Mouse (Mus musculus) monocyte, adult 5-6 weeks (primary cell): Measurements from ENCODE around the gene Egf. TPM values are rescaled to one million over a fixed set of nuclear protein-coding genes. Genes with fewer than 3 reads are reported as not detected.
A peak's percentile ranks its signal among the peaks of the same experiment; 100 is the strongest.

Source experiments
- ATAC-seq: fragments of 153-309, 156-312 bp; replicated peaks from 2 replicates; pipeline ENCODE4 v1.8.0; 2017; ENCODE audit warnings: mild to moderate bottlenecking; ENCODE audit not compliant: low TSS enrichment, insufficient number of reproducible peaks, severe bottlenecking, poor library complexity, low FRiP score
- total RNA-seq: library from RNA; stranded (forward); fragments of 200-1000, 200-491, 200-594 nt; gene quantifications from 3 replicates; pipeline ENCODE4 v1.2.3, GENCODE M21; 2017

Egf gene
- total RNA-seq, 1 experiment from 2014 or later = 1.4 TPM

DNA sequence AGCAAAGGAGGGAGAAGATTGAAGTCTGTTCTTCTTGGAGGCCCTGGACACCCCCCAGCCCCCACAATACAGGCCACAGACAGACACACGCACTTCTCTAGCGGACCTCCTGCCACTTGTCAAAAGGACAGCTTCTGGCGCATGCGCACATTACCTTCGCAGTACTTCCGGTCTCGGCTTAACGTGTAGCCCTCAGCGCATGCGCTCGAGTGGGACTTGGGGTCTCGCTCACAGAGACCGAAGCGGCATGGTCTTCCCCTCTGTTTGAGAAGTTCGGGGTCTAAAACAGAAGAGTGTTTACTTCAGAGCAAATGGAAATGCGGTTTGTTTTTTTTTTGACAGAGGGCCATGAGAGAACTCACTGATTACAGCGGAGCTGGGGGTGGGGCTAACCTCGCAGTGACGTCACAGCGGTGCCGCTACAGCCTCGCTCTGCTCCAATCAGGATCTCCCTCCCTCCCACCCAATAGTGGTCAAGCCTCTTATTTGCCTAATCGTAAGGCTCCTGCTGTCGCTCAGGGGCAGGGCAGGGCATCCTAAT, 30.1 kb downstream of the Egf start:
- peak; percentile 90 for ATAC-seq

DNA sequence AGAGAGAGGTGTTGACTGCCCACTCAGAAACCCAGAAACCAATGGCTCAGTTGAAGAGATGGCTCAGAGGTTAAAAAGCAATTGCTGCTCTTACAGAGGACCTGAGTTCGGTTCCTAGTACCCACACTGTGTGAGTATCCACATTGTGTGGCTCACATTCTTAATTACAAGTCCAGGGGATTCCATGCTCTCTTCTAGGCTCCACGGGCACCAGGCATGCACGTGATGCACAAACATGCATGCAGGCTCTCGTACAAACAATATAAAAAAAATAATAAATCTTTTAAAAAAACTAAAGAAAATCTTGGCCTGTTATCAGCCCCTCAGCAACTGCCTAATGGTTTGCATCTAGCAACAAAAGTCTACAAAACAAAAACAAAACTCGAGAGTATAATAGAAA, 30.6 kb downstream of the Egf start:
- ATAC-seq = no peak

DNA sequence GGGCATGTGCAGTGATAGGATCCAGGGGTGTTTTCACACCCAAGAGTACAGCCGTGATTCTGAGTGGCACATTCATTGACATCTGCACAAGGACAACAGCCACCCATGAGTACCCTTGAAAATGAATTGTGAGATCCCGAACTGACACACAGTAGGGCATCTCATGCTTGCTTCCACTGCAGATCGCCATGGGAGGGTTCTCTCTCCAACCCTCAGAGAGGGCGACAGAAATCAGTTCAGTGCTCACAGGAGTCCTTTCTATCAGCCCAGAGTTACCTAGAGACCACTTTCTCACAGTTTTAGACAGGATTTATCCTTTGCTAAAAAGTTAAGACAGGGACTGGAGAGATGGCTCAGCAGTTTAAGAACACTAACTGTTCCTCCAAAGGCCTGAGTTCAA, 31.8 kb downstream of the Egf start:
- no peak for ATAC-seq

DNA sequence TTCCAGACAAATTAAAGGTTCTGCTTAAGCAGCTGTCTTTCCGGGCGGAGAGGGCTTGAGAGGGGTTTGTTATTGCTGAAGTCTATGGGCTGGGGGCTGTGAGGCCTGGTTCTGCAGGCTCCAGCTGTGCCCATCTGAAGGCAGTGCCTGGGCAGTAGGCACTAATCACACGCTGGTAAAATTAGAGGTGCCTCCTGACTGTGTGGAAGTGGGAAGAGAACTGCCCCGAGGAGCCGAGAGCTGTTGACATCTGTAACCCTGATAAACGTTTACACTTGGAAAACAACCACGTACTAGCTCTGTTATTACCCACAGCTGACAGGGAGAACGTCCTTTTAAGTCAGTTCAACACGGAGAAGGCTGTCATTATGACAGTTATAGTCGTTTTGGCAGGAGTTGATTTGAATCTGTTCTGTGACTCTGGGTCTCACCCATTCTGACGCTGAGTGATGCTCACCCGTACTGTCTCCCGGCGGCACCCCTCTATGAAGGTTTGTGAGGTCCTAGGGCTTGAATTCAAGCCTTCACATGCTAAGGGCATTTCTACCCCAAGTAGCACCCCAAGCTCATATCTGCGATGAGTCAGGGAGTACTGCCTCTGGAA, 40.5 kb downstream of the Egf start:
- ATAC-seq = no peak

DNA sequence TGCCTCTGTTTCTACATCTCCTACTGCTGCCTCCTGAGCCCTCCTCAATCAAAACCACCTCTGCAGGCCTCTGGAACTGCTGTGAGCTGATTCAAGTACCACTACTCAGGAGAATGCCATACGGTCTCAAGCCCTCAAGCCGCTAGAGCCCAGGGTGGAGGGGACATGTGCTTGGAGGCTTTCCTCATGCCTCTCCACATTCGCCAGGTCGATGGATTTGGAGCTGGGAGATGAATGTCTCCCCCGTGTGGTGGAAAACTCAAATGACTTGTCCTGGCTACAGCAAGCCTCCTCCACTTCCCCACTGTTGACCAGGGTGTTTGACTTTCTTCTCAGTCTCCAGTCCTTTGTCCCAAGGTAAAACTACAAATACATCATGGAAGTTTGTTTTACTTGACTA, 47.0 kb downstream of the Egf start:
- no peak; the same call in 1 of the 2 replicates for ATAC-seq

DNA sequence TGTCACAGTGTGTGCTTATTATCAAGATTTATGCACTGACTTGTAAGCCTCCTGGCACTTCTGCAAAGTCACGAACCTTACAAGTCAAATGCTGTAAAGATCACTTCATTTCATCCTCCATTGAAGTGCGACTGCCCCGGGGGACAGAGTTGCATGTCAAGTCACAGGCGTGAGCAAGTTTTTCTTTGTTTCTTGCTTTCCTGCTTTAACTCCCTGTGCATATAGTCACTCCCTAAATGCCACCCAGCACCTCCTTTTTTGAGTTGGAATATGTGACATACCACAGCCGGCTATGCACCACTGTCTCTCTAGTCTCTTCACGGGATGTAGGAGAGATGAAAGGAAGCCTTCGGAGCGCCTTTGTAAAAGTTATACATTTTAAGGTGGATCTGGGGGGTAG, 56.2 kb downstream of the Egf start:
- ATAC-seq = no peak

DNA sequence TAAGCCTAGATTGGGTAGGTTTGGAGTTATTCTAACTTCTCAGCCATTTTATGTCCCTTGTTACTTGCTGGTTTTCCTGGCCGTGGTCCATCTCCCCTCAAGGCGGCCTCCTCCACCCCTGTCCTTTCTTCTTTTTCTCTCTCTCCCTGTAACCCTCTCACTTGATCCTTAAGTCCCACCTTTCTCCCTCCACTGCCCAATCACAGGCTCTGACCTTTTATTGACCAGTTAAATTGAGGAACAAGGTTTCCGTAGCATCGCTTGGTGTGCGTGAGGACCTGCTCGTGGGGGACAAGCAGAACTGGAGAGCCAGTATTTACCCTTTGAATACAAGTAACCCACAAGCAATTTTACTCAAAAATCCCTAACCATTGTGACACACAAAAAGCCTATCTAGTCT, 56.8 kb downstream of the Egf start:
- ATAC-seq = no peak

DNA sequence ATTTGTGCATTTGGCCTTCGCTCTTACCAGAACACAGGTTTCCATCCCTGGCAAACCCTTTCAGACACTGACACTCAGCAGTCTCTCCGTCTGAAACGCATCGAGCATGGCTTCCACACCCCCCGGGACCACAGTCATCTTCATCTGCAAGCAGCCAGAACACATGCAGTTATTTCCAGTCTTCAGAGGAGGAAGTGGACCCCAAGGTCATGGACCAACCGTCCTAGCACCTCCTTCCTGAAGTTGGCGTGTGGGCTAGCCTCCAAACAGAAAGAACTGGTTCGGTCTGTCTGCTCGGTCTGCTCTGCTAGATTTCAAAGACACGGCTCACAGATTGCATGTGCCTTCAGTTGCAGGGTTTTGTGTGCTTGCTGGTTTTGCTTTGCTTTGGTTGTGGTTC, 57.4 kb downstream of the Egf start:
- no peak; the same call in 1 of the 2 replicates for ATAC-seq

DNA sequence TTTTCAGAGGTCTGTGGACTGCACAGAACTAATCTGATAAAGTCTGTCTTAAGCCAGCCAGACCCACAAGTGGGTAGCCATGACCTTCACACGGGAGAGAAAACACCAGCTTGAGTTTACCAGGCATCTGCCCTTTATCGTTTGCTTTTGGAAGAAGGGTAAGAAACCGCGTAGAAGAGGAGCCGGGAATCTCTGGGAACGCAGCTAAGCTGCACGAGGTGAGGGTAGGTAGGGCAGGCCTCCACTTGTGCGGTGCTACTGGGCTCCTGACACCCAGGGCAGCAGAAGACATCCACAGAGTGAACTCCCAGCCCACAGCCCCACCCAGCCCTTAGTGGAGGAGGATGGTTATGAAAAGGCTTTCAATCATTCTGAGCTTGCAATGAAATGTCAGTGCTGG, 59.2 kb downstream of the Egf start:
- no peak for ATAC-seq

DNA sequence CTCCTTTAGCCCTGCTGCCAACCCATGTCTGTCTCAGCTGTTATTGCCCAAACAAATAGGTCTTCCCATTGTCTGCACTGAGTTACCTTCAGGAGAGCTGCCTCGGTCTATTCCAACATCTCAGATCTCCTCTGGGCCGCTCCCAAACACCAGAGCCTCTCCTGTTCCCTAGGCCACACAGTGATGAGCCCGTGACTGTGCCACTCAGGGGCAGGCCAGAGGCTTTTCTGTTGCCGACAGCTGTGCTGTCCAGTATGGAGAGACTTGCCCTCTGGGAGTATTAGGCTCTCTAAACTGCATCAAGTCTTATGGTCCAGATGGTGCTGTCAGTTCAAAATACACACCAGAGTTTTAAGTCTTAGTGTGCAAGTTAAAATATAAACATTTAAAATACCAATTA, 61.5 kb downstream of the Egf start:
- no peak for ATAC-seq

DNA sequence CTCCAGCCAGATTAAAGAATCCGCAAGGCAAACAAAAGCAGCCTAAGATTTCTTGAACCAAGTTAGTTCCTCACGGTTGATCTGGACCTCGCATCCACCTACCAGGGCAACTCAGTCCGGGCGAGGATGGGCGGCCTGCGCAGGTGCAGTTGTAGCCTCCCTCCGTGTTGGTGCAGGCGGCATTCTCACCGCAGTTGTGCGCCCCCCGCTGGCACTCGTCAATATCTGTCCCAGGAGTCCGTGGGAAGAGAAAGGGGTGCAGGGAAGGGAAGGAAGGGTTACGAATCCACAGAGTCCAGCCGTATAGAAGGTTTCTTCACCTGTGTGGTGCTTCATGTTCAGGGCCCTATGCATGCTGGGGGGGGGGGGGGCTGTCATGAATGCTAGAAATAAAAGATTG, 62.3 kb downstream of the Egf start:
- ATAC-seq = no peak

DNA sequence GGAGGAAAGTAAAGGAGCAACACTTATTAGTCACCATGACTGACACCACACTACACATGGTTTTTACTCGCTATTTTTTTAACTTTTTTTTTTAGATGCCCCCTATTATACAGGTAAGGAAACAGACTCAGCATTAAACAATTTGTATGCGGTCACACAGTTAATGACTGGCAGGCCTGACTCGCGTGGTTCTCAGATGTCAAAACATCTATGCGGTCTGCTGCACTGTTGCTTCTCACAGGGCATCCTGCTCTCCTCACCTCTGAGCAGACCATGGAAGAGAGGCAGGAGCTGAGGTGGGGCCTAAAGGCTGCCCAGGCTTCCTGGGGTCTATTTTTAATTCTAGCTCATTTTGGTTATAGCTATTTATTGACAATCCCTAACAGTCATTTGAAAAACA, 67.7 kb downstream of the Egf start:
- ATAC-seq = no peak

DNA sequence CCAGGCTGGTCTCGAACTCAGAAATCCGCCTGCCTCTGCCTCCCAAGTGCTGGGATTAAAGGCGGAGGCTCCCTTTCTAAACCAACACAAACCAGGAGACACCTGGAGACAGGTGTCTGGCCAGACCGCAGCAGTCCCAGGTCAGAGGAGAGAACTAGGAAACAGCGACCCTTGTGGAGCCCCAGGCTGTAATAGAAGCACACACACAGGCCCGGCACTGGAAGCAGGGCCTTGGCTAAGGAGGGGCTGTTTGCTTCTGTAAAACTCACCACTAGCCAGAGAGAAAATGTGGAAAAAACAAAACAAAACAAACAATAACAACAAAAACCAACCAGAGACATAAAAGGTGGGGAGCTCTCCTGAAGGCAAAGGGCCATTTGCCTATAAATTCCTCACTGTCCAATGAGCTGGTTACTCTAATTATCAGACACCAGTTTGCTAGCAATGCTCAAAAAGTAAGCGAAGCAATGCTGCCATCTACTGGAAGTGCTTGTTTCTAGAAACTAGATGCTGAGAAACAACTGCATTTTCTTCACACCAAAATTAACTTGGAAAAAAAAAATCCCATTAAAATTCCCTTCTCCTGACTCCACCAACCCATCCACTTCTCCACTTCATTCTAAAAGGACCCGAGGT, 68.3 kb downstream of the Egf start:
- no peak for ATAC-seq

DNA sequence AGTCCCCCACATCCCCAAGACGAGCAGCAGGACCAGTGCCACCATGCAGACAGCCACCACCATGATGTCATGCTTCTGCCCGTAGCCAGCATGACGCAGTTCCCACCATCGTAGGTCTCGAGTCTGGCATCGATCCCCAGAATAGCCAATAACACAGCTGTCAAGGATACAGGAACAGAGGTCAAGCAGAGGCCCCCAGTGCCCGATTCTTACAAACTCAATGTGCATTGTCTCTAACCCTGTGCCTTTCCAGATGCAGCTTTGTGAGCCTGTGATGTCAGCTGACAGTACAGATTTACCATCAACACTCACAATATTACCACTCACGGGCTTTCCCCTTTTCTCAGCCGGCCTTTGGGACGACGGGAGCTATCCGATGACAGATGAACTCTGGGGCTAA, 68.9 kb downstream of the Egf start:
- no peak for ATAC-seq

DNA sequence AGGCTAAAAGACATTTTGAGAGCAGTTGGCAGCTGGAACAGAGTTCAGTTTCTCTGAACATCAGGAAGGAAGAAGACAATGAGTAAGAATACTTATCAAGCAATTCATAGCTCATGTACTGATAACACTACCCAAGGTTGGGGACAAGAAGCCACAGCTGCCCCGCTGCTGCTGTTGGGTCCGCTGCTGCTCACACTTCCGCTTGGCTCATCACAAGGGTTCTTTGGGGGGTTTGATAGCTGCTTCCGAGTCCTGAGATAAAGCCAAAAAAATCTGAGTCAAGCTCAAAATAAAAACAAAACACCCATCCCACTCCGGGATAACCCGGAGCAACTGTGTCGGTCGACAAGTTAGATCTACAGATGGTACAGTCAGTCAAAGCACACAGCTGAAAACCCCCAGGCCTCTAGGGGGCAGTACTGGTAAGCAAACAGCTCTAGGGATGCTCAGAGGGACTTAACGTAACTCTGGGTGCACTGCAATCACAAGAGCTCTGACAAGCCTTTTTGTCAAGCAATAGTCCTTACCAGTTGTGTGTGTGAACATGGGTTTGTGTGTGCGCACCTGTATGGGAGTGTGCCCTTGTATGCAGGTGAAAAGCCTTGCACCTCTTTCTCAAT, 71.9 kb downstream of the Egf start:
- ATAC-seq = no peak

DNA sequence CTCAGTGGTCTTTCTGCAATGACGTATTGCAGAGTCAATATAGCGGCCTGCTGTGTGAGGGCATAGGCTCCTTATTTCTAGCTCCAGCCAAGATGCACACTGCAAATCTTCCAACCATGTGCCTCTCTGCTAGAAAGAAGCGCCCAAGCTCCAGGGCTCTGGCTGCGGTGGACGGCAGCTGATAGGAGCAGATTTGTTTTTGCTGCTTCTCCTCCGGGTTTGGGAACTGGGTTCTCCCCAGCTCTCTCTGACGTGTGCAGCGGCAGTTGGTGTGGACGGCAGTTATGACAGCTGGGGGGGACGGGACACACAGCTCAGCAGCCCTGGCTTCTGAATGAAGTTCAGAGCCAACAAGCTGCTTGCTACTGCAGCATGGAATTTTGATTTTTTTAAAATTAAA, 72.7 kb downstream of the Egf start:
- ATAC-seq = no peak

DNA sequence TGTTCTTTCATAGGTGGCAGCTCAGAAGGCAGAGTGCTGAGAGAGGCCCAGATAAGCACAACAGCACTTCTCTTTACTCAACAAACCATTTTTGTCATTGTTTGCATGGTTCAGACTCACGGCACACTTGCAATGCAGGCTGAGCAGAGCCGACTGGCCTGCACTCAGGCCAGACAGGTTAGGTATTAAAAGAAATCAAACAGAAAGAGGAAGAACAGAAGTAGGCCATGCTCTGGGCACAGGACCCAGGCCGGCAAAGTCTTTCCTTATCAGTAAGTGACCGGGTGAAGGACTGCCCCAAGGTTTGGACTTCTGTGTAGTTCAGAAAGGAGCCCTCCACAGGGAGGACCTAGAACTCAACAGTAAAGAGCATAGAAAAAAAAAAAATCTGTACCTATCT, 73.3 kb downstream of the Egf start:
- no peak for ATAC-seq

DNA sequence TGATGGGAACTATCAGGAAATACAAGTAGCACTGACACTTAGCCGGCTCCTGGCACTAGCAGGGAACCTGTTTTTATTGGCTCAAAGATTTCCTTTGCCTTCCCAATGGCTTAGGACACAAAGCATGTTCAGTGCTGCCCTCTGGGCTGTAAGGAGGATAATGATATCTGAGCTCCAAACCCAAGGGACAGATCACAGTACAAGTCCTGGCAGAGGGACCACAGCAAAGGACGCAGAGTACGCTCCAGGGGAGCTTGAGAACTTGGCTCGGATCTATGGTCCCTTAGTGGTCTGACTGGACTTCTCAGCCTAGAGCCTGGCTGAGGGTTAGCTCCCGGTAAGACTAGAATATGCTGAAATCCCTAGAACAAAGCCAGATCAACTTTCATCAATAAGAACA, 74.9 kb downstream of the Egf start:
- no peak for ATAC-seq

DNA sequence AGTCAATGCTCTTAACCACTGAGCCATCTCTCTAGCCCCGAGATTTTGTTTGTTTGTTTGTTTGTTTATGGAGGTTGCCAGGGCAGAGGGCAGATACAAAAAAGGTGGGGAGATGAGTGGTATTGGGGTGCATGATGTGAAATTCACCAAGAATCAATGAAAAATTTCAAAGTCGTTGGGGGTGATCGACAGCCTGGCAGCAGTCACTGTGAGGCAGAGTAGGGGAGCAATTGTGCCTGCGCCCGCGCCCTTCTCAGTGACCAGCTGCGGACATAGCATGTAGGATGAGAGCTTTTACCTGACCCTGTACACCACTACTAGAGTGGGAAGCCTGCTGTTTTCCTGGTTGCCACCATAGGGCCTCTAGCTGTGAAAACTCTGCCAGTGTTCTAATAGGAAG, 79.2 kb downstream of the Egf start:
- no peak for ATAC-seq

DNA sequence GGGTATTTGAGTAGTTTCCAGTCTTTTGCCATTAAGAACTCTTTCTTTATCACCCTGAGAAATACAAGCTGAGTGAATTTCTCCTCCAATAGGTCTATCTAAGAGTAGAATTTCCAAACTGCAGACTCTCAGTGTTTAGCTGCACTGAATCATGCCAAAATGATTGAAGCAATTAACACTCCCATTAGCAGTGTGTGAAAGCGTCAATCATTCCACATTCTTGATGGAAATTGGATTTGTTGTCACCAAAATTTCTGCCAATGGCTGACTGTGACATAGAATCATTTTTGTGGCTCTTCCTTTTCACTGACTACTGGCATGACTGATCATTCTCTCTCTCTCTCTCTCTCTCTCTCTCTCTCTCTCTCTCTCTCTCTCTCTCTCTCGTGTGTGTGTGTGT, 91.2 kb downstream of the Egf start:
- ATAC-seq = no peak
